Mouse (Mus musculus): ENCODE data around the gene Tspan2.

Tspan2 gene

GRCm38 (mm10) chr3:102735638-102736037 is 1.3 kb downstream of the Tspan2 start:
- no peak for DNase-seq

GRCm38 (mm10) chr3:102736436-102736835 is 2.1 kb downstream of the Tspan2 start:
- no peak for DNase-seq

- no peak for DNase-seq
Observed at GRCm38 (mm10) chr3:102737106-102737505, 2.8 kb downstream of the Tspan2 start.

DNA sequence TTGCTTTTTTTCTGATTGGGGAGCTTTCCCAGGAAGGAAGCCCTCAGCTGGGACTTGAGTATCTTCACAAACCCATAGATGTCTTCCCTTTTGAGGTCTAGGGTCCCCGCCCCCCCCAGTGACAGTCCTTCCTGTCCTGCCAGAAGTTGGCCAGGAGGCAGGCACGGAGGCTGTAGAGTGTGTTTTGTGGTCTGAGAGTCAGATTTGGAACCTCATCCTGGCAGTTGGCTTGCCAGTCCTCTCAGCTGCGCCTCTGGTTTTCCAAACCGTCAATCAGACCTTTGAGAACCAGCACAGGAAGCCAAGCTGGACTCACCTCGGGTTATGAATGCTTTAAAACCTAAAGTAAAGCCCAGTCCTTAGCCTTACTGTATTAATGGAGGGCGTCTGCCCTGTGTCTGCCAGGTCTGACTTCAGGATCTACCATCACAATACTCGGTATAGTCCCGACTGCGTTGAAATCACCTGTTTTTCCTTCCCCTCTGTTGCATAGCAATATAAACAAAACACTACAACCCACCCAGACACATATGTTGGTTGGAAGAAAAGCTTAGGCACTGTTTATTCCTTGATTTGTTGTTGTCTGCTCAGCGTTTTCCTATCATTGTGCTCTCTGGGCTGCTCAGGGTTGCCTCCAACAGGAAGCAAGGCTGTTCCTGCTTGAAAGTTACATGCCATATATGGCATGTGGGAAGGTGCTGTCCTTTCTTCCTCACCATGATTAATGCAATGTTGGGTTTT is 4.0 kb downstream of the Tspan2 start:
- DNase-seq: peak in 1 of 2 experiments; percentile 8

DNA sequence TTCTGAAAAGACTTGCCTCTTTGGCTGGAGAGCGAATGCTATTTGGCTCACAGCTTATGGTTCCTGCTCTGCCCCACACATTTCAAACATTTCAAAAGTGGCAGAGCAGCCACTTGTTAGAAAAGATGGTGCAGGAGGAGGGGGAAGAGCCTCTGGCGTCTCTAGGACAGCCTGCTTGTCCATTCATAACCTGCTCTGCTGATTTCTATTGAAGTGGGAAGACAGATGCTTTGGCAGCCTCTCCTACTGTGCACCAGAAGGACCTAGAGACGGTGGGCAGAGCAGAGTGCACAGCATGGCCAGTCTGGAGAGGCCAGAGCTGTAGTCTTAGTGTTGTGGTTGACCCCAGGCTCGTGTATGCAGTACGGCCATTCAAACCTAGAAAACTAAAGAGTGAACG is 4.6 kb downstream of the Tspan2 start:
- no peak for DNase-seq

GRCm38 (mm10) chr3:102742725-102743124 is 8.4 kb downstream of the Tspan2 start:
- no peak for DNase-seq

- no peak for DNase-seq
Observed at GRCm38 (mm10) chr3:102743202-102743601, 8.9 kb downstream of the Tspan2 start.

- no peak for DNase-seq
Observed at GRCm38 (mm10) chr3:102743781-102744471, 9.6 kb downstream of the Tspan2 start.

DNA sequence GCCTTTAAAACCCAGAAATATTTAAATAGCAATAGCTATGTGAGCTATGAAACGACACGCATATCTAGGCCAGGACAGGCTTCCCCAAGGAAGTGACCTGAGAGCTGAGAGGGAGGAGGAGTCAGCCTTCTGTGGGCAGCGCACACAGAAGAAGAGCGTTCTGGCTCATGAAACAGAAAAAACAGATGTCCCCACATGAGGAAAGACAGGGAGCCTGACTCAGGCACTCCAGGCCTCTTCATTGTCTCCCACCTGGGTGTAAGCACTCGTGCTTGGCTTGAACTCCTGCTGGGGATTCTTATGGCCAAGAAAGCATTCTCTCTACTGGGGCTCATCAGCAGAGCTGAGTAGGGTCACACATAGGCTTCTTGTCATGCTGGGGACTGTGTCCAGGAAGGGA is 10.3 kb downstream of the Tspan2 start:
- no peak for DNase-seq

DNA sequence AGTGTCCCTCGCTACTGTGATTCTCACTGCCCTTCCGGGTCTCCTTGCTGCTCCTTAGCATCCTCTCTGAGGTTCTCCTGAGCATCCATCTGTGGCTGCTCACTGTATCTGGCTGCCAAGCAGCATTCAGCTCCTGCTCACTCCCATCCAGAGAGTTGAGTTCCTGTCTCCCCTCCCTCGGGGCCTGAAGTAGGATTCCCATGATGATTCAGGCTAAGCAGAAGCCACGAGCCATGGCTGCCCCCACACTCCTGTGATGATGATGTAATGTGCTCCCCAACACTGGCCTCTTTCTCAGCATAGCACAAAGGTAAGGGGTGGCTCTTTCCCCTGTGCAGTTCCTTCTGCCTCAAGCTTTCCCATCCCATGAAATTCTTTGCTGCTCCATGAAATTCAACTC is 11.8 kb downstream of the Tspan2 start:
- no peak for DNase-seq

DNA sequence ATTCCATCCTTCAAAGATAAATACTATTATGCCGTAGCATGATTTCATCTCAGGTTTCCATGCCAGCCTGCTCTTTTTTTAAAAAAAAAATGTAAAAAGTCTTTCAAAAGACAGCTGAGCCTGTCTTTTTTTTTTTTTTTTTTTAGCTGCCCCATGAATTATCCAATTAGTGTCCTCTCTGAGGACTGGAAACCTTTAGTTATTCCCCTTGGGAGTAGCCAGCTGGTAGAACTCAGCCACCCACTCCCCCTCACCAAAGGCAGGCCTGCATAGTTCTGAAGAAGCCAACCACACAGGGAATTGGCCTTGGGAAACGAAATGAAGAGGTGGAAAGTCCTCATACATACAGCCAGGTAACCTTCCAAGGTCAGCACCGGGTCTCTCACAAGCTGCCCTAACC is 13.7 kb downstream of the Tspan2 start:
- DNase-seq: no peak

DNA sequence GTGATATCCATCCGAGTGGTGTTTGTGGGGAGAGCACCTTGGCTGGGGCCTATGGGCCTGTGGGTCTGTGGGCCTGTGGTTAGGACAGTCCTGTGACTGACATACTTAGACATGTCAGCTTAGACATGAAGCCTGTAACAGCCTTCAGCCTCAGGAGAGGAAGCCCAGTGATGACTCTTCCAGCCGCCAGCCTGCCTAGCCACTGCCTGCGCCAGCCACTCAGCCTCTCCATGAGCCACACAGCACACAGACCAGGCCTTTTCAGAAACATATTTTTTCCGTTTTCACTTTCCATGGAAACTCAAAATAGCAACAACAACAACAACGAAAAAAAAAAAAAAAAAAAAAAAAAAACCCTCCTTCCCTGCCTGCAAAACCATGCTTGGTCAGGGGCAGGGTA is 14.4 kb downstream of the Tspan2 start:
- no peak for DNase-seq

- DNase-seq: no peak
Observed at GRCm38 (mm10) chr3:102751136-102751535, 16.8 kb downstream of the Tspan2 start.

- no peak for DNase-seq
Observed at GRCm38 (mm10) chr3:102751536-102751935, 17.2 kb downstream of the Tspan2 start.

GRCm38 (mm10) chr3:102752053-102752452 is 17.7 kb downstream of the Tspan2 start:
- no peak for DNase-seq

DNA sequence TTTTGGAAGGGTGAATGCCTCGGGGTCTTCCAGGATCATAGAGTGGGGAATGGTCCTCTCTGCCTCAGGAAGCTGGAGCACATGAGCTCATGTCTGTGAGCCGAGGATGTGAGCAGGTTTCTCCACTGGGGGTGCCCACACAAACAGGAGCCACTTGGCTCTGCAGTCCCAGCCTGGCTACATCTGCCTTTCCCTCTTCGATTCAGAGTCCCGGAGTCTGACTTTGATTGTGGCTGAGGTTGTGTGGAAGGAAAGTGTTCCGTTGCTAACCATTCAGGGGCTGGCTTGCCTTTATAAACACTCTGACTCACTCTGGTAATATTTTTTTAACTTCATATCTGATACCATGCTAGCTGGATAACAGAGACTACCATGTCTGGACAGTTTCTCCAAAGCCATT is 18.1 kb downstream of the Tspan2 start:
- DNase-seq: no peak

DNA sequence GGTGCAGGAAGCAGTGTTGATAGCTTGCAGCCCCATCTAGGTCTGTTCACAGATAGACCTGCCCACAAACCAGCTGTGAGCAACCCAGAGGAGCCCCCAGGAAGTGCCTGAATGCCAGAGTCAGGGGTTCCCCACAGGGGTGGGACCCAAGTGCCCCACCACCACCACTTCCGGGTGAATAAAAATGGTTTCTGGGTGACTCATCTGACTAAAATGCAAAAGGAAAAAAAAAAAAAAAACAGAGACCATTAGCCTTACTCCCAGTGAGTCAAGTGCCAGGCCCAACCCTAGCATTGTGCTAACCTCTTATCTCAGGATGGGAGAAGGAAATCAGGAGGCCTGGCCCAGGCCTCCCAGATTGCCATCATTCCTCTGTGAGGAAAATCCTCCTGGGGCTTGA is 21.5 kb downstream of the Tspan2 start:
- DNase-seq: no peak

- DNase-seq: no peak
Observed at GRCm38 (mm10) chr3:102757019-102757418, 22.7 kb downstream of the Tspan2 start.

DNA sequence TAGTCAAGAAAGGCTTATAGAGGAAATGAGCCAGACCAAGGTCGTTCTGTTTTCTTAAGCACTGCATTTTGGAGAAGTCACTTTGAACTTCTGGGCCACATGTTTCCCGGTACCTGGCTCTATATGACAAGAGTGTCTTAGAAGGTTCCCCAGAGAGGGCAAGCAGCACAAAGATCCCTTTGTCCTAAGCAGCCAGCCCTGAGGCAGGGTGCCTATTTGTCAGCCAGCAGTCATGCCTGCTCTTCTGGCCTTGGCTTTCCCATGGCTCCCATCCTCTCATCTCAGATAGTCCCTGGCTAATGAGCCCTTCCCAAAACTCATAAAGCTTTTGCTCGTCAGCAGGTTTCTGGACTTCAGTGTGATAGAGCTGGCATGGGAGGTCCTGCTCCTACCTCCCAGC is 25.9 kb downstream of the Tspan2 start:
- DNase-seq: no peak

DNA sequence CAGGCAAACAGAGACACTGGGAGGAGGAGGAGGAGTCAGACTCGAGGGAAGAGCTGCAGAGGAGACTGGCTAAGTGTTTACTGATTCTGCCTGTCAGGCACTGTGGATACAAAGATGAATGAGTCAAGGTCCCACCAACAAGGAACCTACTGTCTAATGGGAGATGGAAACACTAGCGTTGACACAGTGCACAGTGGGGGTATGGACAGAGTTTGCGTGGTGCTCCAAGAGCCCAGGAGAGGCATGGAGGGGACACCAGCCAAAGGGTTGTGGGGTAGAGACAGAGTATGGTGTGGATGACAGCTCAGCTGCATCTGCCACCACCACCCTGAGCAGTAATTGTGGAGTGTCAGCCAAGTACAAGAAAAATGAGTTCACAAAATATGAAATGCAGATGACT is 28.1 kb downstream of the Tspan2 start:
- no peak for DNase-seq

DNA sequence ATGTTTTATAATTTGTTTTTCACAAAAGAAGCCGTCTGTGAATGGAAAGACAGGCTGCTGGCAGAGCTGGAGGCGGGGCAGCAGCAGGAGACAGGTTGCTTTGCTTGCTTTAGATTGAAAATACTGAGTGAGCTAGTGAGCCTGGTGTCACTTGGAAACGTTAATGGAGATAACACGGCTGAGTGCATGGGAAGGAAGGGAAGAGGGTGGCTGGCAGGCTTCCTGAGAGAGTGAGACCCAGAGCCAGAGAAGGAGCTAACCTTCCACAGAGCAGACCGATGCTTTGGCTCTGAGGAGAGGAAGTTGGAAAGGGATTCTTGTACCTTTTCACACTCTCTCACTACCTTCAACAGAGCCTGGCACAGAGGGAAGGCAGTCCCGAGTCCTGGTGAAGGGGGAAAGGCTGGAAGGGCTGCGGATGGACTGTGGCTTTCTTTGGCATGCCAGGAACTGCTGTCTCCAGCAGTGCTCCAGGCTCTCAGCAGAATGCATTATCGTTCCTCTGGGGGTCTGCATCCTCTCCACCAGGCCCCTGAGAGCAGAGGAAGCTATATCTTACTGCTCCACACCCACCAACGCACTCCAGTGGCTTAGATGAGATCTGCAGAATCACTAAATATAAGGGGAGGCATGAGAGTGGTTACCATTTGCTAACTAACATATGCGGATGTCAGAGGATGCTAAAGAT is 29.5 kb downstream of the Tspan2 start:
- no peak for DNase-seq

DNA sequence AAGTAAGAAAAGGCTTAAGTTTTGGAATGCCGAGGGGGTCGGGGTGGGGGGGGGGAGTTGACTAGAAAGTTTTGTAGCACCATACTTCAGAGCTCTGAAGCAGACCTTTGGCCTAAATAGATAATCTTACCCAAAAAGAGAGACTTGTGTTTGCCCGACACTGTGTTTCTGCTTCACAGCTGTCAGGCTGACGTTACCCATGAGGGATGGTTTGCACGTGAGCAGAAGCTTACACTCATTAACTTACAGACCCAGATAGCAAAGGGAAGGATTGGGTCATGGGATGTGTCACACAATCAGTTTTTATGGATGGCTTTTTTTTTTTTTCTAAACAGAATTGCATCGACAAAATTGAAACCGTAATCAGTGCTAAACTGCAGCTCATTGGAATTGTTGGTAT is 30.5 kb downstream of the Tspan2 start:
- no peak for DNase-seq

GRCm38 (mm10) chr3:102773018-102773417 is 38.7 kb downstream of the Tspan2 start:
- no peak for DNase-seq

DNA sequence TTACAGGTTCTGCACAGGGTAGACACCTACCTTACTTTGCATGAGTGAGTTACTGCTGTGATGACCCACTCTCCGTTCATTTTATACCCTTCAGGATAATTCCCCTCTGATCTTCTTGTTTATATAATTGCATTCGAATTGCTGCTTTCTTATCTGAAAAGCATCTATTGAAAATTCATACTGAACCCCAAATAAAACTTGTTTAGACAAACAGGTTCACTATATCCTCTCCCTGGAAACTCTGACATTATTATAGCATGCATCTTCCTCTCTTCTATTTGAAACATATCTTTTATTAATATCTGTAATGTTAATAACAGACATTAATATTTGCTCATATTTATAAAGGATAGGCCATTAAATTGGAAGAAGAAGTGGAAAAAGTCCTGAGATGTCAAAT is 48.3 kb downstream of the Tspan2 start, which contains the start of gene Tshb:
Tshb (minus strand) TSS at position 101 of the 400 bp plus-strand sequence.
- no peak for DNase-seq
